Mouse (Mus musculus) embryonic fibroblast, embryonic 13.5 days (primary cell): Measurements from ENCODE around the gene Skida1.

Source experiments
- CTCF ChIP-seq: IDR thresholded peaks from 2 replicates; pipeline ENCODE4 v1.5.1; 2011; ENCODE audit warnings: mild to moderate bottlenecking, control low read depth, low read length, moderate library complexity, borderline replicate concordance; ENCODE audit not compliant: insufficient read depth
- POLR2A ChIP-seq: IDR thresholded peaks from 2 replicates; pipeline ENCODE4 v1.6.1; 2011; ENCODE audit warnings: low read depth, mild to moderate bottlenecking, control low read depth, low read length, moderate library complexity

- TF ChIP-seq CTCF (no peak), POLR2A (no peak)
Observed at GRCm38 (mm10) chr2:18002306-18002705, 46.5 kb downstream of the Skida1 start.
